Mouse (Mus musculus): ENCODE measurements around the gene Iqschfp.

Iqschfp gene

DNA sequence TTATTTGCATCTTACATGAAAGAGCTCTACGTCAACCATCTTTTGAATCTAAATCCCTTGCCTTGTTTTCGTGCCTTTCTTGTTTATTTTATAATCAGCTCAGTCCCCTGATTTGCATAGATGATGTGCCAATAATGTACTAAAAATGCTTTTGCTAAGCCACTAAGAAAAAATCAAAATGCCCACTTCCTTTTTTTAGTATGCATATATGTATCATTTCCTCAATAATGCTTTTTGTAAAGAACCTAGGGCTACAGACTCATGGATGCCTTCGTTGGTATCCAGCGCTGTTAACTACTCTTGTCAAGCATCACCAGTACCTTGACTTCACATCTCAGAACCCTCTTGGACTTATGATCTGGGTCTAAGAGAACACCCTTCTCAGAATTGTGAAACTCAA, 741.5 kb downstream of the Iqschfp start:
- in situ Hi-C loops (cut with MseI, MboI), result no loop called here

DNA sequence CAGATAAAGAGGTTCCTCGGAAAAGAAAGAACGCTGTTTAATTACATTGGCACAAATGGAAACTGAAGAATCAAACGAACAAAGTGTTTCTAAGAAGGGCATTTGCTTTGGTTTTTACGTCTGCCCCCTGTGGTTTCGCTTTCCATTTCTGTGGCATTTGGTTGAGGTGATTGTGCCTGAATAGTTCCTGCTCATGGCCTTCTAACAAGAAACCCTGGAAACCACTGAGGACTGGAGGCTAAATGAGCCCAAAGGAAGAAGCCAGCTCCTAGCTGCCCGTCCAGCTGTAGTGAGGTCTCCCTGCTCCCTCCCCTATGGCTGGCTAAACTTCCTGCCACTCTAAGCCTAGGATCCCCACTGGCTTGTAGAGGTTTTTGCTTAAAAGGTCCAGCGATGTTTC, 745.9 kb downstream of the Iqschfp start:
- in situ Hi-C loops (cut with MseI, MboI), result no loop called here

DNA sequence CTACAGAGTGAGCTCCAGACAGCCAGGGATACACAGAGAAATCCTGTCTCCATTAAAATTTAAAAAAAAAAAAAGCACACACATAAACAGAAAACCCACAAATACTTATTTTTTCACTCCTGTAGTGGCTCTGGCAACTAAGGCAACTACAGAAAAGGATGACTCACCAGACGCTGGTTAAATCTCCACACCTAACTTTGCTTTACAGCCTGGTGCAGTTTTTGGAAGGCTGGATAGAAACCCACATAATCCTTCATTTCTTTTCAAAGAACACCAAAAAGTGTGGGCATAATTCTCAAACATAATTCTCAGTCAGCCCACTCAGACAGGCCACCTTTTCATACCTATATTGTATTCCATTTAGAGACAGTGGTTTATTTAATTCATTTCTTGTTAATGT, 746.7 kb downstream of the Iqschfp start:
- in situ Hi-C loops (cut with MseI, MboI), result no loop called here

DNA sequence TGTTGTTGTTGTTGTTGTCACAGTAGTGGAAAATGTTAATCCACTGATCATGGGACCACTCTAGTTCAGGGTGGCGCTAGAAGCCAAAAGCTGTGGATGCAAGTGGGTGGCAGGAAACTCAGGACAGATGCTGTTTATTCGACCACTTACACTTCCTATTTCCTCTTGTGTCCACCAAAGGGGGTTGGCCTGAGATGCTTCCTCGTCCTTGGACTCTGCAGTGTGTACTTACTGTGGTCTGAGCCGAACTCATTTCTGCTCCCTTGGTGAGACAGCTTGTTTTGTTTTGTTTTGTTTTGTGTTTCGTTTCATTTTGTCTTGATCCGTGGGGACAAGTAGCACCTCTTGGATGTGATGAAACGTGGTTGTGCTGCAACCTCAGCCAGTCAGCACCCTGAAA, 750.9 kb downstream of the Iqschfp start:
- in situ Hi-C loops (cut with MseI, MboI), result no loop called here

DNA sequence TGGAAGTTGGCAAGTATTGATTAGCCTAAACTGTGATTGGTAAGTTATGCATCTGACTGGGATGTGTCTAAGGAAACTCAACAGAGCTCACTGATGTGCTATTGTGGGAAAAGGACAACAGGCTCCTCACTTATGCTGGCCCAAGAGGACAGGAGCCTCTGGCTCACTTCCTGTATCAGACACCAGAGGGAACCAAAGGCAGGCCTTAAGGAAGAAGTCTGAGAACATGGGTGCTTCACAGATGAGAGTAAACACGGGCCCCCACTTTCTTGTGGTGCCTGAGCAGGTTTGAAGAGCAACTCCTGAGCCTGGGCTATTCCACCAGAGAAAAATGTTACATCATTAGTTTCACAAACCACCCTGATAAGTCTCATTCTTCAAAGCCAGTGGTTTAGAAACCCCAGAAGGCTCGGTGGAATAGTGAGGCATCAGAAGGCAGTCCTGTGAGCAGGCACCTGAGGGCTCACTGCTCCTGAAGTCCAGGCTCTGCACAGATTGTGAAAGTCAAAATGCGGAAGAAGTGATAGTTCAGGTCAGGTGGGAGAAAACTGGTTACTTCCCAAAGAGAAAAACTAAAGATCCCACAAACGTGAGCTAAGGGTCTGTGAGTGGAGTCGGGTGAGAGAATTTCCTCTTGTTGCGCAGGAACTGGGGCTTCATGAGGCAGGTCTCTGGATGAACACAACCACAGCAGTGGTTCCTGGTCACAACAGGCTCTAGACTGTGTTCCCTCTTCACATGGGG, 754.5 kb downstream of the Iqschfp start:
- in situ Hi-C loops (cut with MseI, MboI), result no loop called here

DNA sequence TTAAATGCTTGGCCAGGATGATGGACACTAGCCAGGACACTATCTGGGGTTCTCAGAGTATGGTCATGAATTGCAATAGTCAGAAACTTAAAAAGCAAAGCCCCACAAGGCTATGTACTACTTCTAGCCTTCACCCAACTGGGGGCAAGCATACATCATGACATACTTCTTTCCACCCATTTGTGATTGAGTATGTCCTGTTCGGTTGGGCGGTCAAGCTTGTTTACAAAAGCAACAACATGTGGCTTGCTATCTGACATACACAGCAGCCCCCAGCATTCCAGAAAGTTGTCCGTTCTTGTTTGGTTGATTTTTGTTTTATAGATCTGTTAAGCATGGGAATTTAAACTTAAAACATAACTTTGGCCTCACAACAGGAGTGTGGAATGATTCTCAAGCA, 755.2 kb downstream of the Iqschfp start:
- in situ Hi-C loops (cut with MseI, MboI), result no loop called here

DNA sequence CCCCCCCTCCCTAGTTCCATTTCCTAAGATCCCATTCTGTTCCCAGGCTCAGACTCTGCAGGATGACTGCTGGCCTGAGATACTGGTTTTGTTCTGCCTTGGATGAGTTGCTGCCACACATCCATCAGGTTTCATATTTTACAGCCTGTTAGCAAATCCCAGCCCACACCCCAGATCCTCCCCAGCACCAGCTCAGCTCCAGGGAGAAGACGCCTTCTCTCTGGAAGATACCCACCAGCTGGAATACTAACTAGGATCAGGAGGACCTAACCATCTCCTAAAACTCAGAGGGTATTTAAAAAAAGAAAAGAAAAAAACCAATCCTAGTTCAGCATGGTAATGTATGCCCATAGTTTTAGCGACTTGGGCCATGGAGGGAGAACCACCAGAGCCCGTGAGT, 758.2 kb downstream of the Iqschfp start:
- in situ Hi-C loops (cut with MseI, MboI), result no loop called here

DNA sequence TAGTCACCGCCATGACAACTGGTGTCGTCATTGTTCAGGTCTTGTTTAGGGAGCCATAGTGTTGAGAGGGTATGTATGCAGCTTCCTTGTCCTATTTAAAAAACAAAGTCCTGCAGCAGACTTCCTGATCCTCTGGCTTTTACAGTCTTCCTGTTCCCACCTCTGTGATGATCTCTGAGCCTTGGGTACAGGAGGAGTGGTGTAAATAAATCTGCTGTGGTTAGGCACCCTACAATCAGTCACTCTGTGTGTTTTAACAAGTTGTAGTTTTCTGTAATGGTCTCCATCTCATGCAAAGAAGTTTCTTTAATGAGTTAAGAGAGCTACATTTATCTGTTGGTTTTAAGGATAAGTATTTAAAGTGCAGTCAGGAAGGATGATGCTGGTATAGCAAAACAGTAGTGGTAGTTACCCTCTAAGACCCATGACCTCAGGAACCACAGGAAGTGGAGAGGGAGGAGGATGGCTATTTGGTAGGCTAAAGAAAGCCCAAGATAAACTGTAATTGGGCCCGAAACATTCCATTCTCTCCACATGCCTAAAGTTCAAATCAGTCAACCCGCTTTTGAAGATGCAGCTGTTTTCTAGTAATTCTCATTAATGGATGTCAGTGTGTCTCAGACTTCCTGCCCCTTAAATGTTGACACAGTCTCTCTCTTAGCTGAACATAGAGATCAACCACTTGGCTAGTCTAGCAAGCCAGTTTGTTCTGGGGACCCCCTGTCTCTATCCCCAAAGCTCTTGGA, 764.7 kb downstream of the Iqschfp start:
- in situ Hi-C loops (cut with MseI, MboI), result no loop called here

DNA sequence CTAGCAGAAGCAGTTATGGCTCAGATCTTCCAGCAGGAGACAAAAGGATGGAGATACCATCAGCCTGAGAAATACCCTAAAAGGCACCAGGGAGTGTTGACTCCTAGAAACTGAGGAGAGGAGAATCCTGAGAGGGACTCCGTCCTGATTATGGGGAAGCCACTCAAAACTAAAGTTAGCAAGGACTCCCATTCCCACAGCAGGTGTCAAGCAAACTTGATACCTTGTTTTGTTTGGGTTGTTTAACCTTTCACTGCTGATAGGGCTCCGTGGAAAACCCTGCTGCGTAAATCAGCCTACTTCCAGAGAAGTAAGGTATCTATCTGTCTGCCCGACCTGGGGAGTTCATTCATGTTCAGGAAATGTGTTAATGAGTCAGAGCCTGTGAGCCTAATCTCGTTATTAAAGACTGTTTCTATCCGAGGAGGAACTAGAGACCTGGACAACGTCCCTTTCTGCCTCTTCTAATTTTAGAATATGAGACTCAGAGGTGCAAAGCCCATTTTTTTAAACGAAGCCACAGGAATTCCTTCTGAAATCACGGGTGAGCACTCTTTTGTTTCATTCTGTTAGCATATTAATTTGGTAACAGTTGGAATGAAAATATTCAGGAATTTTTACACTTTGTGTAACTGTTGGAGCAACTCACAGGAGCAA, 765.7 kb downstream of the Iqschfp start:
- in situ Hi-C loops (cut with MseI, MboI), result no loop called here

DNA sequence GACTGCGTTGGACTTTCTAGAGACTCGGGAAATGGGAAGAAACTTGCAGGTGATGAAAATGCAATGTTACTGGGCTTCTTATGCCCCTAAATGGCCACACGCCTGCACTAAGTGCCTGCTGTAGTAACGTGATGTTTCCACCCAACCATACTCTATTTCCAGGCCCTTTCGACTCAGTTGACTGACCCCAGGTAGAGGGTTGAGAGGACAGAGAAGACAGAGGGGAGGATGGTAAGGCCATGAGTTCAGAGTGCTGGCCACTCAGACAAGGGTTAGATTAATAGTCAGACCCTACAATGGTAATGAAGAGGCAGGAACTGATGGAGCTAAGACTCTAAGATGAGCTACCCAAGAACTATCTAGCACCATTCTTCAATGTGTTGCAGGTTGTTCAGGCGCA, 768.0 kb downstream of the Iqschfp start:
- in situ Hi-C loops (cut with MseI, MboI), result no loop called here

DNA sequence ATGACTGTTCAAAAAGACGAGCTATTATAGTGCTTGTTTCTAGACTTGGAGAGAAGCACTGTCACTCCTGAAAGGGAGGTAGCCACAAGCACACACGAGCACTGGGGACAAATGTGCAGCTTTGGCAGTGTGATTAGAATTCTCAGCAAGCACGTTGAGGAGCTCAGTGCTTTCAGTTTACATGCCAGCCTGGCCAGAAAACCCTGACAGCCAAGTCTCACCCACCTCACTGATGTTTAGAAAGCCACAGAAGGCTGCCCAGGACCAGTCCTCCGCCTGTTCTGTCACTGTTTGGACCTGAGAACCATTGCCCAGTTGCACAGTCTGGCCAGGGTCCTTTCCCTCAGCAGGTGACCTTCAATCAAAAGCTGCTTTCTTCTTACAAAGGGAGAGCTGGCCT, 768.5 kb downstream of the Iqschfp start:
- in situ Hi-C loops (cut with MseI, MboI), result no loop called here

DNA sequence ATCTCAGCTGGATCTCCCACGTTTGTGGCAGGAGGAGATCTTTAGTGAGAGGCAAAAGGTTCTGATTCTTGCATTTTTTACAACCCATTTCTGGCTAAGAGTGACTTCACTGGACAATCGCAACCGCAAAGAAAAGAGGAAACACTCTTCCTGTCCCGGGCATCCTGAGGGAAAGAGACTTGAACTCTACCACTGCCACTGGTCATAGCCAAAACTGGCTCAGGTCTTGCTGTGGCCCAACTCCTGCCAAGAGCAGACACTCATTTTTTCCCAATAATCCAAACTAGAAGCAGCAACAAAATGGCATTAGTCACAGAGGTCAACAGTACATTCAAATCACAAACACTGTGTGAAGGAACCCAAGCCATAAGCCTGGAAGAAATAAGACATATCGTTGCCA, 770.4 kb downstream of the Iqschfp start:
- in situ Hi-C loops (cut with MseI, MboI), result no loop called here

DNA sequence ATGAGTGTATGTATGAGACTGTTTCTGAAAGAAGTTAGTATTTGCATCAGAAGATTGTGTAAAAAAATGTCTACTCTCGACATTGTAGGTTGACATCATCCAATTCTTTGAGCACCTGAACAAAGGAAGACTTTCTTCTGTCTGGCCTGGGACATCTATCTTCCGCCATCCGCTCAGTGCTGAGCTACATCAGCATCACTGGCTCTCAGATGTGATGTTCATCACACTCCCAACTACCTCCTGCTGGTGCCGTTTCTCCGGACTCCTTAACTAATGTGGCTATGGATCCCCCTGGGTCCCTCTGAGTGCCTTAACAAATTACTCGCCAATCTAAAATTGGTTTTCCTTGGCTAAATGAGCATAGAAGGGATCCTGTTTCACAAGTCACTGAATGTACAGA, 772.3 kb downstream of the Iqschfp start:
- in situ Hi-C loops (cut with MseI, MboI), result no loop called here

DNA sequence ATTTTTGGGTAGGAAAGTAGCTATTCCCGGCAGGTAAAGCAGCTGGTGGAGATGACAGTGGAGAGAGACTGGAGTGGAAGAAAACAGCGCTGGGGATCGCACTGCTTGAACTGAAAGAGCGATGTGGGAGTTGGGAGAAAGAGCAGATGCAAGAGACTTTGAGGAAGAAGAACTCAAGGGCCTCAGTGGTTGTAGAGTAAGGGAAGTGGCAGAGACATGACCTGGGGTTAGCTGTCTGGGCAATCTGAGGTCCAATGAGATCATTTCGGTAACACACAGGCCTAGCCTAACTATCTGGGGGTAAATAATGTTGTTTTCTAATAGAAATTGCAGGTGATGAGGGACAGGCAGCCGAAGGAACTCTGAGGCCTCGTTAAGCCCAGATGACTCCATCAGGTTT, 774.3 kb downstream of the Iqschfp start:
- in situ Hi-C loops (cut with MseI, MboI), result no loop called here

DNA sequence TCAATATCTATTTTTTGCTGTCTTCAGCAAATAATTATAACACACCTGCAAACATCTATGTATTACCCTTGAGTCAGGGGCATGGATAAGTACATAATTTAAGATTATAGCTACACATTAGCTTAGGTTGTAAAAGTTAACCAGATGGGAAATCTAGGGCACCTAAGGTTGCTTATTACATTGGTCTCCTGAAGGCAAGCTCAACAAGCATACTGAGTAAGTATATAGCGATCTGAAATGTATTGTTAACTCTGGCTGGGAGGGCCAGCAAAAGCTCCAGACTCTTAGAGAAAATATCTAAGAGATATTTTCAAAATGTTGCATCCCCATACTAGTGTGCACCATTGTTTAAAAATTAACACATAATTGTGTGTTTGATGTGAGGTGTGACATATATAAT, 775.8 kb downstream of the Iqschfp start:
- in situ Hi-C loops (cut with MseI, MboI), result no loop called here

DNA sequence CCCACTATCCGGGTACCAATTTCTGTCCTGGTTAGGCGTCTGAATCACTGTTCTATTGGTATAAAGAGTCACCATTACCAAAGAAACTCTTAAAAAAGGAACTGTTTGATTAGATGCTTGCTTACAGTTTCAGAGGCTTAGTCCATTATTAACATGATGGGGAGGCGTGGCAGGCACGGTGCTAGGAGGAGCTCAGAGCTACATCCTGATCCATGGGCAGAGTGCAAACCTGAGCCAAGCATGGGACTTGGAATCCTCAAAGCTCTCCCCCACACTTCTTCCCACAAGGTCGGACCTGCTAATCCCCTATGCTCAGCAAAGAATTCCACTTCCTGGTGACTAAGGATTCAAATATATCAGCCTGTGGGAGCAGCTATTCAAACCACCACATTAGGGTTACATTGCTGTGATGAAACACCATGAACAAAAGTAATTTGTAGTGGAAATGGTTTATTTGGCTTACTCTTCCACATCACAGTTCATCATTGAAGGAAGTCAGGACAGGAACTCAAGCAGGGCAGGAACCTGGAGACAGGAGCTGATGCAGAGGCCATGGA, 777.5 kb downstream of the Iqschfp start:
- in situ Hi-C loops (cut with MseI, MboI), result no loop called here

DNA sequence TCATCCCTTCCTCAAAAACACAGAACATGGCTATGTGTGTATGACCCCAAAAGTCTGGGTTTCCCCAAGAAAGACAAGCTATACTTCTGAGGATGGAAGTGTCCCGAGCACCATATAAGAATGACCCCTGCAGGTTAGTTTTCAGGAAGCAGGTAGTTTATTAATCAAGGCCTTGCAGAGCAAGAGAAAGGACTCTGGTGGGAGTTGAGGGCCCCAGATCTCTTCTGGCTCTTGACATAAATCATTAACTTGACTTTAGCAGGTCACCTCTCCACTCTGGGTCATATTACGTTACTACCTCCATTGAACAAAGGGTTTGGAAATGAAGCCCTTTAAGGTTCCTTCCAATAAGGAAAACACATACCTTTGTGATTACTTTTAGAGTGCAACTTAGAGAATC, 782.7 kb downstream of the Iqschfp start:
- in situ Hi-C loops (cut with MseI, MboI), result no loop called here

DNA sequence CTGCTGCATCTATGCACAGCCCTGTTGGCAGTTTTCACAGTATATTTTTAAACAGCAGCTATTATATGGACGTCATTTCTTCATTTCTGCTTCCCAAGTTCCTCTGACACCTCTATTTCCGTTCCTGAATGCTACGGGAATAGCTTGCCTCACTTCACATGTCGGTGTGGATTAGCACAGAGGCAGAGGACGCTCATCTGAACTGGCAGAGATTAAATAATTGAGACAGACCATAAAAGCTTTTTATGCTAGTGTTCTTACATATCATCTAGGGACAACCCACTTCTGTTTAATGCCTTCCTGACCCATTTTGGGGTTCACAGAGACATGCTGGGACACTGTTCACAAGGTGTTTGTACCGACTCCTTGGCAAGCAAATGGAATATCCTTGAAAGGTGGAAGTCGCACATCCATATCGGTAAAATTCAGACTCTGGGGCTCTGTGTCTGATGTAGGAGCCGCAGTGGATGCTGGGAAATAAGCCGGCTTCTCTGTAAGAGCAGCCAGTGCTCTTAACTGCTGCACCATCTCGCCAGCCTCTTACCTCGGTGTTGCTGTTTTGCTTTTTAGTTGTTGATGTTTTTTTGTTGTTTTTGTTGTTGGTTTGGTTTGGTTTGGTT, 783.3 kb downstream of the Iqschfp start:
- in situ Hi-C loops (cut with MseI, MboI), result no loop called here
